Mouse (Mus musculus) monocyte, adult 5-6 weeks (primary cell): ENCODE measurements around the gene Fmnl2. TPM values are rescaled to one million over a fixed set of nuclear protein-coding genes. Genes with fewer than 3 reads are reported as not detected.

Source experiments
- ATAC-seq: fragments of 153-309, 156-312 bp; replicated peaks from 2 replicates; pipeline ENCODE4 v1.8.0; 2017; ENCODE audit warnings: mild to moderate bottlenecking; ENCODE audit not compliant: low TSS enrichment, insufficient number of reproducible peaks, severe bottlenecking, poor library complexity, low FRiP score
- total RNA-seq: library from RNA; stranded (forward); fragments of 200-1000, 200-491, 200-594 nt; gene quantifications from 3 replicates; pipeline ENCODE4 v1.2.3, GENCODE M21; 2017

The Fmnl2 gene
- total RNA-seq, 1 experiment from 2014 or later: 1.4 TPM

DNA sequence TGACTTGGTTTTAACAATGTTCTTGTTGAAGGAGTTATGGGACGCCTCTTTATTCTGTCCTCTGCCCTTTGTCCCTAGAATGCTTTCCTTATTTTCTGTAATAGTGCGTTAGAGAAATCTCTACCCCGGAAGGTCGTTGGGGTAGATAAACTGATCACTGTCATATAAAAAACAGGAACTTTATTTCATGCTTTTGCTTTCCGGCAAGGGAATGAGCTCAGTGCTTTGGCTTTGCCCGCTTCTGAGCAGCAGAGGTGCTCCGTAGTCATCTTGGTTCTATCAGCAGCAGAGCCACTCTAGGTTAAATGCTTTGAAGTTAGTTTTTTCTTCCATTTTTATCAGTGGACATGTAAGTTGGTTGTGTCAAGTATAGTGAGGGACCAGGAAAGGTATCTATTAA lies 135.6 kb downstream of the Fmnl2 start:
- ATAC-seq: no peak

DNA sequence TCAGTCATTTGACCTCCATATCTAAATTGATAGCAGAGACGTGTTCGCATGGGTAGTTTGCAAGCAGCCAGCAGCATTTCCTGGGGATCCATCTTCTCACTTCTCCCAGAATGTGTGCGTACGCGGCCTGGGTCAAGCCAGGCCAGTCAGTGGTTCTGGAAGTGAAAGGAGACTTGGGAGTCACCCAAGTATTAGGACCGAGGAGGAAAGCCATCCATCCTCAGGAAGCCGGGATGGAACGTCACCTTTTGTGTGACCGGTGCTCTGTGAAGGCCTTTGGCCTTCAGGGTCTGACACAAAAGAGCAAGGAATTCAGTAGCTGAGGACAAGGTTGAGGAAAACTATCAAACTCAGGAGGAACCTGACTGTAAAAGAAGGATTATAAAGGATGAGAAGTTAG lies 136.9 kb downstream of the Fmnl2 start:
- no peak for ATAC-seq

DNA sequence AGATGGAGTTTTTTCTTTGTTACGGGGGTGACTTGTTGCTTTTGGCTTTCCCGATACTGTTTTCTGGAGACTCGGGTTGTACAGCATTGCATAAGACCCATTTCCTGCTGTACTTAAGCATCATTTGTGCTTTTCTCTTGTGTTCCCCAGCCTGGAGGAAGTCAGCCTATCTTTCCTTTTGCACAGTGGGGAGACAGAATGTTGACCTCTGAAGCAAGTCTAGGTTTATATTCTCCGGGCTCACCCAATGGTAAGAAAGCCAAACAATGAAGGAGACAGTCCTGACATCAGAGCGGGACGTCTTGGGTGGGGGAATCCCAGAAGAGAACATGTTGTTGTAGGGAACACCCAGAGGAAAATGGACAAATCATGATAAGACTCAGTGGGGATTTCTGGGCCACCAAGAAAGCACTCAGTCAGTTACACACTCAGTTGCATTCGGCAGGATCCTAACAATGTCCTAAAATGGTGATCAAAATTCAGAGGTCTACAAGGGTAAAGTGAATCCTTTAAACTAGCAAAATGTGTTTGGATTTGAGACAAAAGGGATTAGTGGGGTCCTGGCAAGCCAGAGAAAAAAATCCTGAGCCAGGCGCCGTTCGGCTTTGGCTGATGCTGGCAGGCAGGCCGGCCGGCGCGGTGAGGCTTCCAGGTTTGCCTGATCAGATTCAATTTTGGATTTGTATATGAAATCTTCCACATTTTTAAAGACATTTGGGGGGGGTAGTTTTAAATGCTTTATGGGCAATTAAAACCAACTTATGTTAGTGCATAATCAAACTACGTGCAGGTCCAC lies 140.5 kb downstream of the Fmnl2 start:
- peak; percentile 59; the same call in 1 of the 2 replicates for ATAC-seq

DNA sequence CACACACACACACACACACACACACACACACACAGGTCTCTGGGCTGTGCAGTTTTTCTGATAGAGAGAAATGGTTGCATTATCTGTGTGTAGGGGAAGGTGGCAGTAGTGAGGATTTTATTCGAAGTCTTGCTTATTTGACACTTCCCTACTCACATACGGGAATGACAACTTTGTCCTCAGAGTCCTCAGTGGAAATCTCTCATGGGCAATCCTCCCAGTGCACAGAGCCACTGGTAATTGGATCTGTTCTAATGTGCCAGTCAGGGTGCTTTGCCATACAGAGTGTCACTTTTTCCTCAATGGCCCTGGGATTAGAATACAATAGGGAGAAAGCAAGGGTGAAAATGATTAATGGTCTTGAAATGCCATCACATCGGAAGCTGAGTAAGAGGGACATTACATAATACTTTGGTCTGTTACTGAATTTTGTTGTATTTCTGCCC lies 141.9 kb downstream of the Fmnl2 start:
- 0 out of 2 replicates have a peak, but pooled peaks have one; percentile 29 for ATAC-seq

DNA sequence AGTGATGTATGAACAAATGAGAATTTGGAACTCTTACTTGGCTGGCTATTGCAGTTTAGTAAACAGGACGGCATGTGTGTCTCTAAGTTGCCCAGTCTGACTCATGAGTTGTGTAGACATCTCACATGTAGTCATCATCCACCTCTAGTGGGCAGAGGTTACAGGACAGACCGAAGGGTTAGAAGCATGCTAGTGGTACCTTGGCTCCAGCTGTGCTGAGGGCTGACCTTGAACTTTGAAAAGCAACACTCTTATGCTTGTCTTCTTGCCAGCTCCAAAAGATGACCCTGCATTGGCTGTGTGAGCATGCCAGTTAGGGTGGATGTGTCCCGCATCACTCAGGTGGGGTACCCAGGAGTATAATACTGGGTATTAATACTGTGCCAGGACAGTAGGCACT lies 142.8 kb downstream of the Fmnl2 start:
- ATAC-seq: no peak

DNA sequence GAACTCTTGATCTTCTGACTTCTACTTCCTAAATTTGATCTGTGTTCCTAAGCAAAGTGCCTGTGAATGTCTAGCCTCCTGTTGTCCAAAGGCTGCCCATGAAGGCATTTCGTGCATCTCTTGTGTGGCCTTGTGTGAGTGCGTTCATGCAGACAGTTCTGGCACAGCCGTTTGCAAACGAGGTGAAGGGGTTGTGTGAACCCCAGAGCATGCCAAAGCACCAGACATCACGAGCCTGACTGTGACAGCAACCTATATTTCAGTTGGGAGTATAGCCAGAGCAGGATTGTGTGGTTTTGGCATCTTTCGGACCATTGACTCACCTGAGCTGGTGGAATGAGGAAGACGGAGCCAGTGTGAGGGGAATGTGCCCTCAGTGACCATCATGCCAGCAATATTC lies 148.5 kb downstream of the Fmnl2 start:
- ATAC-seq: no peak

DNA sequence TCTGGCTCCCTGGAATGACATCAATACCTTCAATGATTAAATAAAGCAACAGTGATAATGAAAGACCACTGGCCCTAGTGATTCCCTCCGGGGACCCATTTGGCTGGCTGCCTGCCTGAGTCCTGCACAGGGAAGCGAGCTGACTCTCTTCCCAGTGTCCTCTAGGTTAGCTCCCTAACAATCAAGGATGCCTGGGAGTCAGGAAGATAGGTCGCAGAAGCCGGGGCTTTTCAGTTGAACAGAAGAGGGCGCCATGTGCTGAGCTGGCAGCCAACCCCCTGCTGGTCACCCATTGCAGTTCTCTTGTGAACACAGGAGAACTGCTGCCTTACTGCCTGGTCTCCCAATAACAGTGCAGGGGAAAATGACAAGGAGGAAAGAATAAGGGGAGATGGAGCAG lies 149.5 kb downstream of the Fmnl2 start:
- no peak for ATAC-seq

DNA sequence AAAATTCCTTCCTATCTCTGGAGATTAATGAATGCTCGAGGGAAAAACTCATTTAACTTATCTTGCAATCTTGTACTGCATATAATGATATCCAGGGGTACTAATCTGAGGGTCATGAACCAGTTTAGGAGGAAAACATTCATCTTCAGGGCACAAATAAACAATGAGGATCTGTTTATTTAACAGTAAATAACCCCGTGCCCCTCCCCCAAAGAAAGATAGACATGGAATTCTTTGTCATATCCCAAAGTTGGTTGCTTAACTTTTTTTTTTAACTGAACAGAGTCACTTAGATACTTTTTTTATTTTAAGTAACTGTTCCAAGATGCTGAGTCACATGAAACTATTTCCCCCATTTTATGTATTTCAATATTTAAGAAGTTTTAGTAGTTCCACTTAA lies 155.4 kb downstream of the Fmnl2 start:
- no peak for ATAC-seq

DNA sequence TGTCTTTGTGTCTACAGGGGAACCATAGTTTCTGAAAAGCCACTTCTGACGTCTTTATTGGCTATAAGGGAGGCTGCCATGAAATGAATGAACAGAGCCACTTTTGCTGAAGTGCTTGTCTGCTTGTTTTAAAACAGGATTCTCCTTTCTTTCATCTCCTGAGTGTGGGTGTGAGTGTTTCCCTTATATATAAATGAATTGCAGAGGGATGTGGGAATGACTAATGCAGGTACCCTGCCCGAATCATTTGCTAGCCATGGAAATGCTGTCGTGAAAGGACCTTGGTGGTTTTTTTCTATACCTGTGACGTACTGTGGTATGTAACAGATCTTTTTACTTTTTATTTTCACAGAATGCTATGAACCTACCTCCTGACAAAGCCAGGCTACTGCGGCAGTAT lies 156.8 kb downstream of the Fmnl2 start:
- ATAC-seq: no peak

DNA sequence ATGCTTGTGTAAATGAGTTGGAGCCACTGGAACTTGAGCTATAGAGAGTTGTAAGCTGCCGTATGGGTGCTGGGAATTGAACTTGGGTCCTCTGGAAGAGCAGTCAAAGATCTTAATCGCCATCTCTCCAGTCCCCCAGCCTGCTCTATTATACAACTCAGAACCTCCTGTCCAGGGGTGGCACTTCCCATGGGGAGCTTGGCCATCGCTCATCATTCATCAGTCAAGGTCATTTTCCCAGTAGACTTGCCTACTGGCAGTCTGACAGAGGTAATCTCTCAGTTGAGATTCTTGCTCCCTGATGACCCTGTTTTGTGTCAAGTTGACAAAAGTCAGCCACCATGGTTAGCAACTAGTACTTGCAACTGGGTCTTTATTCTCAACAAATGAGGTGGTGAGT lies 165.3 kb downstream of the Fmnl2 start:
- no peak for ATAC-seq

DNA sequence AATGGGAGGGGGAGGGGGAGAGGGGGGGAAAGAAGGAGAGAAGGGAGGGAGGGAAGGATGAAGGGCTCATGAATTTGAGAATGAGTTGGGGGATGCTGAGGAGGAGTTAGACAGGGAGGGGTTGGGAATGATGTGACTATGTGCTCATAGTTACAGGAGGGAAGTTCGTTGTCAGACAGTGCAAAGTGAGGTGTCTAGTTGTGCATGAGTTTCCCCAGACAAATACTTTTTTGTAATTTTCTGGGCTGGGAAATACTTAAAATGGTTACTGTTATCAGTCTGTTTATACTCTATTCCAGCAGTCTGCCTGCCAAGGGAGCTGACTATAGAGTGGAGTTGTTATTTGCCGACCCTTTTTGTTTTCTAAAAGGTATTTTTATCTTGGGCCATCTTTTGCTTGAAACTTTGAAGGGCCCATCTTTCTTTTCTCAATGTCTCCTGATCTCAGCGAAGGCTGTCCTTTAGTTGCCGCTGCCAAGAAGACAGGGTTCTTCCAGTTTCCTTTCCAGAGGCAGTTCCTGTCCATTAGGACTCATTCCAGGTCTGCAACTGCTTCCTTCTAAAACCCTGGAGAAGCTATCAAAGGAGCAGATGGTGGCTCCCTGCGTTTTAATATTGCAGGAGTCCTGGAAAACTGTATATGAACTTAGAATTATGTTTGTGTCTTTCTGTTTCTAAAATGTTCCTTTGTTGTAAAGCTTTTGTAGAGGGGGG lies 168.6 kb downstream of the Fmnl2 start:
- ATAC-seq: no peak

DNA sequence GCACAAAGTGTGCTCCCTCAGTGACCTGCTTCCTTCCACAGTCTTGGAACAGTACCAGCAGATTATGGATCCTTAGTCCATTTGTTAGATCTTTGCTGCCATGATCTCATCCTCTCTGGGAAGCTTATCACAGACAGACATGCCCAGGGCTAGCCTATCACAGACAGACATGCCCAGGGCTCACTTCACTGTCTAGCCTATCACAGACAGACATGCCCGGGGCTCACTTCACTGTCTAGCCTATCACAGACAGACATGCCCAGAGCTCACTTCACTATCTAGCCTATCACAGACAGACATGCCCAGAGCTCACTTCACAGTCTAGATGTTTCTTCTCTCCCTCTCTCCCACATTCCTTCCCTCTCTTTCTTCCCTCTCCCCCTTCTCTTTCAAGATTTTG lies 171.2 kb downstream of the Fmnl2 start:
- no peak for ATAC-seq

DNA sequence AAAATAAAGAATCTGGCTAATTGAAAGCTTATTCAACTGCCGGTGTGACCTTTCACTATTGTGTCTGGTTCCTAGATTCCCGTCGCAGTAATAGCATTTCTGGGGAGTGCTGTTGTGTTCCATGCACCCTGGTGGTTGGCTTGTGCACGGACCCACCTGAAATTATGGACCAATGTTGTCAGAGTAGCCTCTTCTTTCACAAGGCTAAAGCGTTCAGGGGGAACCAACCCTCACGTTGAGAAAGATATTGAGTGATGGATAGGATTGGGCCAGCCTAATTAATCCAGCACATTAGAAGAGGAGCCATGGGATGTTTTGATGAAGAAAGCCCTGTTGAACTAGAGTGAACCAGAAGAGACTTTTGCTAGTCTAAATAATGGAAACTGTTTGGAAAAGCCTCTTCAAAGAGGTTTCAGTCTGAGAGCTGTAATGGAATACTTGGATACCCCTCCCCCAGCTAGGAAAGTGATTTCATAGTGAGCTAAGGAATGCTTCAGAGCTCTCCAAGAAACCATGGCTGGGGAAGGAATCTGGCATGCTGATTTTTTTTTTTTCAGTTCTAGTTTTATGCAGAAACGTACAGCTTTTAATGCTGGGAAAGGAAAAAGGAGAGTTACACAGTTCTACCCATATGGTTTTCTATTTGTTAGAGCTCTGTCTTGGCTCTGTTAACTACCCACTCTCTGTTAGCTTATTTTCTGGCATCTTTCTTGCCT lies 172.2 kb downstream of the Fmnl2 start:
- ATAC-seq: no peak

DNA sequence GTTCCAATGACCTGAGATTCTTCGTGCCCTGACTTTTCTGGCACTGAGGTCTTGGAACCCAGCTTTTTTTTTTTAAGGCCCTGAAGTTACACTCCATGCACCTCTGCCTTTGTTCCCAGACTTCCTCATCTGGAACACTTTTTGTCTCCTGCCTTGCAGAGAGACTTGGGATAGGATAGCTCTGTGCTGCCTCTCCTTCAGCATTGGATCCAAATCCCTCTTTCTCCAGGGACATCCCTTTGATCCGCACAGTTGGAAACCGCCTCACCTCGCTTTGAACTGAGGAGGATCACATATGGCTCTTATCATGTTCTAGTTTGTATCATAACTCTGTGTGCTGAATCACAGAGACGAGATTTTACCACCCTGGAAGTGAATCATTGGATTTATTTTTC lies 172.8 kb downstream of the Fmnl2 start:
- ATAC-seq: no peak

DNA sequence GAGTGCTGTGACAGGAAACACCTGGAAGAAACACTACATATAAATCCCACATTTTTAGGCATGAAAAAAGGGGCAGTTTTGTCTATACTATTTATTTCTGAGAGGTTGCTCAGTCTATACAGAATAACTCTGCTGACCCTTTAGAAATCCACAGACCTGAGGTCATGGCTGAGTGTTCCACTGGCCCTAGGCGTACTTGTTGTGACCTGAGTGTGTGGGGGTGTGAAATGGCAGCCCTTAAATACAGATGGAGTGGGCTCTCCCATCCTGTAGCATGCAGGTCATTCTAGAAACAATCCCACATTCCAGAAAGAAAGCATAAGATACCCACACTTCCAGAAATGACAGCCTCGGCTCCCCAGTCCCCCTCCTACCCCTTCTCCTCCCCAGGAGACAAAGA lies 180.6 kb downstream of the Fmnl2 start:
- no peak for ATAC-seq

DNA sequence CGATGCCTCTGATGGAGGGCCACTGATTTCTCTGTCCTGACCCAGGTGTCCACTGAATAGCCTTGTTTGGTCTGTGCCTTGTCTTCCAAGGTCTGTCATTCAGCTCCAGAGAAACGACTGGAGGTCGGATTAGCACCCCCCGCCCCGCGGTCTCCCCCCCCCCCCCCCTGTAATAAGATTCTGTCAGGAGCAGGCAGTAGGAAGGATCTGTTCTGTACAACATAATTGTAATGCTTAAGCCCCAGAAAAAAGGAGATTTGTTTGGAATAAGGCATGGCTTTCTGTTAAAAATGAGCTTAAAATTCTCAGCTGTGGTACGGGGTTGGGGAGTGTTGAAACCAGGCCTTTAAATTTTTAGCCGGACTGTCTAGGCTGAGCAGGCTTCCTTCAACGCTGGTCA lies 181.1 kb downstream of the Fmnl2 start:
- no peak for ATAC-seq

DNA sequence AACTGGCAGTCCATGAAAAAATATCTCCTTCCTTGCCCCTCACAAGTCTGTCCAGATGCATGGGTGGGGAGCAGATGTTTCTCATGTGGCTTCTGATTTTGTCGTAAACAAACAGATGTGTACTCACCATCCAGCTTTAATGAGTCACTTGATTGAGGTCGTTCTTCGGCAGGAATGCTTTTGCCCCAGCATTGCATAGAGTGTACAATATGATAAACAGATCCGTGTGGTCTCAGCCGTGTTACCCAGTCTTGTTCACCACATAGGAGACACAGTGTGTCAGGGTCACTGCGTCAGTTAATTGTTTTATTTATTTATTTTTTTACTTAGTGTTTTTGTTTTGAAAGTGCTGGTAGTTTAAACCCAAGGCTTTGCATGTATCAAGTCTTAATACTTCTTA lies 189.4 kb downstream of the Fmnl2 start:
- no peak for ATAC-seq

DNA sequence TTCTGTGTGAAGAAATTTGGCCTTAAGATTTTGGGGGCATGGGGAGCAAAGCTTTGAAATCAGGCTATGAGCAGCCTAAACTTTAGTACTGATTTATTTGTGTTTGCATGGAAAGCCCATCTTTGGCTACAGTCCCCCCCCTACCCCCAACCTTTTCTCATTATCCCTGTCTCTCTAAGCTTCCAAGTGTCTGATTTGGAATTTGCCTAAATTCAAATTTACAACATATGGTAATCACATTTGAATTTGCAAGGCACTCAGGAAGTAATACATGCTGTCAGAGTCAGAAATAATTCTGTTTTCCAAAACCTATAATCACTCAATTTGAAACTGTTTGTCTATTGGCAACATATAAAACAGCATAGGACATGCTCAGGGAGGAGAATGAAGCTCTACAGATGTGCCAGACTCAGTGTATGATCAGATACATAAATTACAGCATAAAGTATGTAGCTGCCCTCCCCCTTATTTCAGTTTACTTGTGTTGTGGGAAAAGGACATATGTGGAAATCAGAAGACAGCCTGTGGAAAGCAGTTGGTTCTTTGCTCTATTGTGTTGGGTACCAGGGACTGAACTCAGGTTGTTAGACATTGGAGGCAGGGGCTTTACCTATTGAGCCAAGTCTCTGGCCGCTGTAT lies 190.2 kb downstream of the Fmnl2 start:
- ATAC-seq: no peak

DNA sequence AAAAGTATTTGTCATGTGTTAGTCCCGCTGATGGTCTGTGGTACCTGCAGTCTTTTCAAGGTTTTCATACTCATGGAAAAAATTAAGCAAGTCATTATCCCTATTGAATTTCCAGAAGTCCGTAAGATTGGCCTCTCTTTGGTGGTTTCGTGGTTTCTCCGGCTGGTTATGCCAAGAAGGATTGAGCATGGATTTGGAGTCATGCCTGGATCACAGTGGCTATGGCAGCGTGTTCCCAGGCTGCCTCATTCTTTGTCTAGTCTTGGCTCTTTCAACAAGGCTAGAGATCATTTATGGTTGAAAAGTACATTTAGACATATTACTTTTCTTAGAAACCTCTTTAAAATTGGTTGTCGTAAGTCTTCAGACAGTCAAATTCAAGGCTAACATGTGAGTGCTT lies 192.7 kb downstream of the Fmnl2 start:
- no peak for ATAC-seq
